Mouse (Mus musculus): Measurements from ENCODE around the gene Arhgap32. TPM values are rescaled to one million over a fixed set of nuclear protein-coding genes. Genes with fewer than 3 reads are reported as not detected.

Arhgap32 gene
- polyA plus RNA-seq, 1 experiment from 2014 or later = 12.3 TPM

- ATAC-seq = no peak
- no peaks in the 10 kb centered on the region for H3K27me3 ChIP-seq
- TF ChIP-seq CTCF (IDR thresholded peaks at IDR 0.05) = no peak
- ChIA-PET POLR2A (no interaction called here), CTCF (no interaction called here)
- no peak for DNase-seq (ENCODE audit: low read depth, low spot score)
- in situ Hi-C loops (cut with MboI; ENCODE audit: low pct_unique_long_range_greater_than_20kb) = no loop called here
Measured at GRCm38 (mm10) chr9:32137697-32138426, 21.9 kb downstream of the Arhgap32 start.

- CTCF ChIA-PET = no interaction called here
- H3K27me3 ChIP-seq = no peaks in the 10 kb centered on the region
- DNase-seq (ENCODE audit: low read depth, low spot score) (no peak), ATAC-seq (no peak)
- TF ChIP-seq CTCF (IDR thresholded peaks at IDR 0.05) = no peak
- POLR2A ChIA-PET = no interaction called here
- in situ Hi-C loops (cut with MboI; ENCODE audit: low pct_unique_long_range_greater_than_20kb) = no loop called here
Measured at GRCm38 (mm10) chr9:32138616-32139015, 22.7 kb downstream of the Arhgap32 start.

- no peak for TF ChIP-seq CTCF (IDR thresholded peaks at IDR 0.05)
- H3K27me3 ChIP-seq = no peaks in the 10 kb centered on the region
- ChIA-PET POLR2A (interaction anchor here (1.2 kb wide), 1 partner anchor 10 kb away, joined by 3 read pairs; no protein-coding TSS in a partner anchor), CTCF (interaction anchor here (1.0 to 1.1 kb wide), 2 partner anchors 13 to 15 kb away, joined by 3 read pairs; no protein-coding TSS in a partner anchor)
- DNase-seq (ENCODE audit: low read depth, low spot score) = no peak
- ATAC-seq = no peak
- in situ Hi-C loops (cut with MboI; ENCODE audit: low pct_unique_long_range_greater_than_20kb) = no loop called here
Measured at GRCm38 (mm10) chr9:32139641-32140040, 23.7 kb downstream of the Arhgap32 start.

GRCm38 (mm10) chr9:32142834-32143233 is 26.9 kb downstream of the Arhgap32 start:
- H3K27me3 ChIP-seq = no peaks in the 10 kb centered on the region
- no peak for TF ChIP-seq CTCF (IDR thresholded peaks at IDR 0.05)
- POLR2A ChIA-PET = no interaction called here
- in situ Hi-C loops (cut with MboI; ENCODE audit: low pct_unique_long_range_greater_than_20kb) = no loop called here
- CTCF ChIA-PET = interaction anchor here (1.2 to 1.4 kb wide), 2 partner anchors 171 to 178 kb away, joined by 3 to 4 read pairs; no protein-coding TSS in a partner anchor
- ATAC-seq (no peak), DNase-seq (ENCODE audit: low read depth, low spot score) (no peak)

- ATAC-seq (no peak), DNase-seq (ENCODE audit: low read depth, low spot score) (no peak)
- ChIA-PET POLR2A (no interaction called here), CTCF (interaction anchor here (0.9 to 1.4 kb wide), 4 partner anchors 24 to 178 kb away, joined by 3 to 4 read pairs (median 3); no protein-coding TSS in a partner anchor)
- in situ Hi-C loops (cut with MboI; ENCODE audit: low pct_unique_long_range_greater_than_20kb) = no loop called here
- no peak for TF ChIP-seq CTCF (IDR thresholded peaks at IDR 0.05)
- H3K27me3 ChIP-seq = no peaks in the 10 kb centered on the region
Measured at GRCm38 (mm10) chr9:32143451-32143850, 27.5 kb downstream of the Arhgap32 start.

- no peak for ATAC-seq
- ChIA-PET CTCF (interaction anchor here (0.9 to 1.3 kb wide), 2 partner anchors 9 to 14 kb away, joined by 3 to 5 read pairs; no protein-coding TSS in a partner anchor), POLR2A (no interaction called here)
- no peak for DNase-seq (ENCODE audit: low read depth, low spot score)
- no peaks in the 10 kb centered on the region for H3K27me3 ChIP-seq
- in situ Hi-C loops (cut with MboI; ENCODE audit: low pct_unique_long_range_greater_than_20kb) = no loop called here
- no peak for TF ChIP-seq CTCF (IDR thresholded peaks at IDR 0.05)
Measured at GRCm38 (mm10) chr9:32146257-32146996, 30.5 kb downstream of the Arhgap32 start.

- CTCF ChIA-PET = no interaction called here
- POLR2A ChIA-PET = no interaction called here
- in situ Hi-C loops (cut with MboI; ENCODE audit: low pct_unique_long_range_greater_than_20kb) = no loop called here
- no peak for ATAC-seq
- no peak for DNase-seq (ENCODE audit: low read depth, low spot score)
- no peaks in the 10 kb centered on the region for H3K27me3 ChIP-seq
- no peak for TF ChIP-seq CTCF (IDR thresholded peaks at IDR 0.05)
Measured at GRCm38 (mm10) chr9:32149241-32149640, 33.3 kb downstream of the Arhgap32 start.

GRCm38 (mm10) chr9:32149836-32150642 is 34.1 kb downstream of the Arhgap32 start:
- POLR2A ChIA-PET = interaction anchor here (0.8 kb wide), 1 partner anchor 10 kb away, joined by 3 read pairs; no protein-coding TSS in a partner anchor
- in situ Hi-C loops (cut with MboI; ENCODE audit: low pct_unique_long_range_greater_than_20kb) = no loop called here
- H3K27me3 ChIP-seq = no peaks in the 10 kb centered on the region
- TF ChIP-seq CTCF (IDR thresholded peaks at IDR 0.05) = no peak
- ATAC-seq (no peak), DNase-seq (ENCODE audit: low read depth, low spot score) (no peak)
- CTCF ChIA-PET = no interaction called here

GRCm38 (mm10) chr9:32154727-32155371 is 38.9 kb downstream of the Arhgap32 start:
- TF ChIP-seq CTCF (IDR thresholded peaks at IDR 0.05) = no peak
- ChIA-PET POLR2A (no interaction called here), CTCF (interaction anchor here (1.1 to 1.9 kb wide), 7 partner anchors 9 to 595 kb away, joined by 3 to 6 read pairs (median 3); no protein-coding TSS in a partner anchor)
- in situ Hi-C loops (cut with MboI; ENCODE audit: low pct_unique_long_range_greater_than_20kb) = loop anchor here (5.0 kb wide), 2 partner anchors 183 to 598 kb away; no protein-coding TSS in a partner anchor
- no peaks in the 10 kb centered on the region for H3K27me3 ChIP-seq
- DNase-seq (ENCODE audit: low read depth, low spot score) (no peak), ATAC-seq (no peak)

All from Patski (cell line).